Mouse (Mus musculus) limb, embryonic 11.5 days (tissue): ENCODE measurements around the gene Slc1a1. TPM values are rescaled to one million over a fixed set of nuclear protein-coding genes. Genes with fewer than 3 reads are reported as not detected.

ENCODE experiments used
- ATAC-seq: fragments of 200-750 bp; cut with Nextera tagmentation; 2 replicates; pipeline ENCODE4 v1.8.0; 2017; ENCODE audit warnings: low read depth; ENCODE audit not compliant: insufficient number of reproducible peaks, low FRiP score, low TSS enrichment
- DNase-seq: peaks from one replicate; pipeline ENCODE4 v3.0.0-alpha.2; 2015; ENCODE audit warnings: low spot score
- H3K27ac ChIP-seq: fragments of 300-500 bp; sonication (generic); replicated peaks from 2 replicates; pipeline ENCODE4 v1.5.1; 2014; ENCODE audit warnings: low read depth, mild to moderate bottlenecking, low read length
- H3K27me3 ChIP-seq: fragments of 300-500 bp; sonication (generic); 2 replicates; pipeline ENCODE4 v1.6.1; 2014; ENCODE audit warnings: mild to moderate bottlenecking, low read length, mixed read lengths; ENCODE audit not compliant: control insufficient read depth, insufficient read depth
- H3K36me3 ChIP-seq: fragments of 300-500 bp; sonication (generic); 2 replicates; pipeline ENCODE4 v1.6.1; 2014; ENCODE audit warnings: mild to moderate bottlenecking, low read length, moderate library complexity, mixed read lengths; ENCODE audit not compliant: control insufficient read depth, insufficient read depth
- H3K4me1 ChIP-seq: fragments of 300-500 bp; sonication (generic); 2 replicates; pipeline ENCODE4 v1.6.1; 2014; ENCODE audit warnings: low read length, mixed read lengths; ENCODE audit not compliant: control insufficient read depth, insufficient read depth
- H3K4me2 ChIP-seq: fragments of 300-500 bp; sonication (generic); 2 replicates; pipeline ENCODE4 v1.6.1; 2014; ENCODE audit warnings: low read depth, mild to moderate bottlenecking, moderate library complexity; ENCODE audit not compliant: severe bottlenecking
- H3K4me3 ChIP-seq: fragments of 300-500 bp; sonication (generic); 2 replicates; pipeline ENCODE4 v1.5.1; 2014; ENCODE audit warnings: low read depth, low read length
- H3K9ac ChIP-seq: fragments of 300-500 bp; sonication (generic); 2 replicates; pipeline ENCODE4 v1.6.1; 2014; ENCODE audit warnings: mild to moderate bottlenecking, low read length
- H3K9me3 ChIP-seq: fragments of 300-500 bp; sonication (generic); 2 replicates; pipeline ENCODE4 v1.6.1; 2016; ENCODE audit warnings: low read length; ENCODE audit not compliant: control insufficient read depth
- WGBS: fragments of 180-500 bp; shearing (Covaris S2); extraction: QIAGEN DNeasy Blood & Tissue Kit; methylation state at CpG from one replicate; pipeline ENCODE4 v1.1.7; 2014; 5-methylcytosine and 5-hydroxymethylcytosine counted together
- polyA plus RNA-seq: library from polyadenylated mRNA; unstranded; fragments of >200 nt; fragmentation: Nextera tagmentation; extraction: Ambion mirVana; gene quantifications from 2 replicates; pipeline ENCODE4 v1.2.1, GENCODE M21; 2014

The Slc1a1 gene
- polyA plus RNA-seq, 1 experiment from 2014 or later, result 0.36 TPM

GRCm38 (mm10) chr19:28836651-28837410 is 2.0 kb downstream of the Slc1a1 start:
- H3K27me3 ChIP-seq, result peaks cover 22% of the 10 kb centered on the region
- no peaks in the 10 kb centered on the region for H3K9me3 ChIP-seq
- H3K4me2 ChIP-seq, result no peak overlapping the region
- H3K4me1 ChIP-seq, result no peaks in the 10 kb centered on the region
- DNase-seq (no peak), ATAC-seq (no peak)
- no peak overlapping the region for H3K4me3 ChIP-seq
- 70% methylated on average over 11 of the region's 11 CpGs for WGBS
- no peaks in the 10 kb centered on the region for H3K36me3 ChIP-seq
- H3K9ac ChIP-seq, result no peak overlapping the region
- H3K27ac ChIP-seq, result no peak overlapping the region

DNA sequence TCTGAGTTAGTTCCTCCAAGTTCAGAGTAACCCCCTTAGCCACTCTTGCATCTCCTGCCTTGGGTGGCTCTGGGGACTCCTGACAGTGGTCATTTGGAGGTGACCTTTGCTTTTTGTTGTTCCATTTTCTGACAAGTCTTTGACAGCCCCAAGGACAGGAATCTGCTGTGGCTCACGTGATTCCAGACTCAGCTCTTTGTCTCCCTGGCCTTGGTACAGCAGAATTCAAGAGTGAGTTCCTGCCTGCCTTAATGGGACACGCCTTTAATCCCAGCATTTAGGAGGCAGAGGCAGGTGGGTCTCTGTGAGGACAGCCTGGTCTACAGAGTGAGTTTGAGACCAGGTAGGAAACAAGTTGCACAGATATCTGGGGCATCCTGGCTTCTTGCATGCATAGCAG is 3.9 kb downstream of the Slc1a1 start:
- WGBS, result 79% methylated on average over 2 of the region's 2 CpGs
- Histone ChIP-seq H3K9ac (no peak overlapping the region), H3K27ac (no peak overlapping the region), H3K4me3 (no peak overlapping the region), H3K27me3 (peaks cover 22% of the 10 kb centered on the region), H3K9me3 (no peaks in the 10 kb centered on the region), H3K4me1 (no peaks in the 10 kb centered on the region), H3K36me3 (no peaks in the 10 kb centered on the region), H3K4me2 (no peak overlapping the region)
- ATAC-seq (no peak), DNase-seq (no peak)

- Histone ChIP-seq H3K9ac (no peak overlapping the region), H3K9me3 (no peaks in the 10 kb centered on the region), H3K27ac (no peak overlapping the region), H3K36me3 (no peaks in the 10 kb centered on the region), H3K4me2 (no peak overlapping the region), H3K4me3 (no peak overlapping the region), H3K27me3 (no peaks in the 10 kb centered on the region), H3K4me1 (no peaks in the 10 kb centered on the region)
- WGBS, result 78% methylated on average over 8 of the region's 8 CpGs
- DNase-seq (no peak), ATAC-seq (no peak)
These were observed 10.3 kb downstream of the Slc1a1 start for GRCm38 (mm10) chr19:28844946-28845710.

DNA sequence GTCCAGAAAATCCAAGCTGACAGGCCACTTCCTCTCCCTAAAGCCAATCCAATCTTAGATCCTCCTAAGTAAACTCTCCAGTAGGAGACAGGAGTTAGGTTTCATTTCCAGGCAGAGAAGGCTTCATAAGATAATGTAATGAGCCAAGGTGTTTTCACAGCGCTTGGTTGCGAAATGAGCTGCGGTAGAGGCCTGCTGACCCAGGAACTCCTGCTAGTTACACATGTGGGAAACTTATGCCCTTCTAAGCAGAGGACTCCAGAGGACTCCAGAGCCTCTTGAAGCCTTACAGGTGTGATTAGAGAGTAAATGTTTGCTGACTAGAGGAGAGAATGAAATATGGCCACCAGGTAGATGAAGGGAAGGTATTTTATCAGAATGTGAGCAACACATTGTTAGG is 15.7 kb downstream of the Slc1a1 start:
- DNase-seq (no peak), ATAC-seq (no peak)
- no peak overlapping the region for H3K4me3 ChIP-seq
- no peaks in the 10 kb centered on the region for H3K27me3 ChIP-seq
- H3K27ac ChIP-seq, result no peak overlapping the region
- H3K9me3 ChIP-seq, result no peaks in the 10 kb centered on the region
- no peaks in the 10 kb centered on the region for H3K4me1 ChIP-seq
- no peaks in the 10 kb centered on the region for H3K36me3 ChIP-seq
- H3K9ac ChIP-seq, result no peak overlapping the region
- WGBS, result 92% methylated on average over 3 of the region's 3 CpGs
- no peak overlapping the region for H3K4me2 ChIP-seq

GRCm38 (mm10) chr19:28852001-28852400 is 17.2 kb downstream of the Slc1a1 start:
- ATAC-seq (no peak), DNase-seq (no peak)
- H3K4me2 ChIP-seq, result no peak overlapping the region
- no peaks in the 10 kb centered on the region for H3K36me3 ChIP-seq
- no peaks in the 10 kb centered on the region for H3K9me3 ChIP-seq
- no peak overlapping the region for H3K9ac ChIP-seq
- no peak overlapping the region for H3K4me3 ChIP-seq
- no peak overlapping the region for H3K27ac ChIP-seq
- H3K4me1 ChIP-seq, result no peaks in the 10 kb centered on the region
- no peaks in the 10 kb centered on the region for H3K27me3 ChIP-seq
- WGBS, result 87% methylated on average over 3 of the region's 3 CpGs

DNA sequence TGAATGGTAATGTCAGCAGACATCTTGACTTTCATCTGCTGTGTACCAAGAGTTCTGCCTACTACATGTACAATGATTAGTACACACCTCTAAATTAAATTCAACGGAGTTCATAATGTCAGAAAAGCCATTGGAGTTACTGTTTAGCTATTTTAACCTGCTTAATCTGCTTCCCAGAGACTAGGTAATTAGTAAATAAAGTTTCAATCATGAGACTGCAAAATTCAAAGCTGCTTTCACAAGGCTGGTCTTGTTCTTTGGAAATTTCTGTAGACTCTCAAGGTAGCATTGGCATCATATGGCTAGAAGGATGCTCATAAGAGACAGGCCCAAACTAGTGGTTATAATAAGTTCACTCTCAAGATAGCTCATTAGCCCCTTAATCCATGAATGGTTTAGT is 20.0 kb downstream of the Slc1a1 start:
- Histone ChIP-seq H3K36me3 (no peaks in the 10 kb centered on the region), H3K9ac (no peak overlapping the region), H3K27me3 (no peaks in the 10 kb centered on the region), H3K4me2 (no peak overlapping the region), H3K27ac (no peak overlapping the region), H3K4me1 (no peaks in the 10 kb centered on the region), H3K9me3 (no peaks in the 10 kb centered on the region), H3K4me3 (no peak overlapping the region)
- WGBS, result 70% methylated on average over 1 of the region's 1 CpGs
- DNase-seq (no peak), ATAC-seq (no peak)

DNA sequence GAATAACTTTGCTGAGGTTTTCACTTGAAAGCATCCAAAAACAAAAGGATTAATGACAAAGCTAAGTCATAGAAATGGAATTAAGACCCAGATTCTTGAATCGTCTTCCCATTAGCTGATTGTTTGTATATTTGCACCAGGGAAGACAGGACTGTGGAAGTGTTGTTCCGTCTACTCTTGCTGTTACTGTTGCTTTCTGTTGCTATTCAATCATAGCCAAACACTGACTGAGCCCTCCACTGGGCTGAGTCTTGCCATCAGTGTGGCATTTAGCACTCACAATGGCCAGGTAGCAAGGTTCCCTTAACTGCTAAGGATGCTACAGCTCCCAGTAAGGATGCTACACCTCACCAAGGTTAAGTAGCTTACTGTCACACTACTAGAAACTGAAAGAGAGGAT is 25.4 kb downstream of the Slc1a1 start:
- WGBS, result 87% methylated on average over 2 of the region's 2 CpGs
- ATAC-seq (no peak), DNase-seq (no peak)
- no peaks in the 10 kb centered on the region for H3K9me3 ChIP-seq
- no peak overlapping the region for H3K27ac ChIP-seq
- H3K36me3 ChIP-seq, result no peaks in the 10 kb centered on the region
- H3K4me2 ChIP-seq, result no peak overlapping the region
- H3K27me3 ChIP-seq, result no peaks in the 10 kb centered on the region
- no peak overlapping the region for H3K4me3 ChIP-seq
- H3K4me1 ChIP-seq, result no peaks in the 10 kb centered on the region
- H3K9ac ChIP-seq, result no peak overlapping the region

DNA sequence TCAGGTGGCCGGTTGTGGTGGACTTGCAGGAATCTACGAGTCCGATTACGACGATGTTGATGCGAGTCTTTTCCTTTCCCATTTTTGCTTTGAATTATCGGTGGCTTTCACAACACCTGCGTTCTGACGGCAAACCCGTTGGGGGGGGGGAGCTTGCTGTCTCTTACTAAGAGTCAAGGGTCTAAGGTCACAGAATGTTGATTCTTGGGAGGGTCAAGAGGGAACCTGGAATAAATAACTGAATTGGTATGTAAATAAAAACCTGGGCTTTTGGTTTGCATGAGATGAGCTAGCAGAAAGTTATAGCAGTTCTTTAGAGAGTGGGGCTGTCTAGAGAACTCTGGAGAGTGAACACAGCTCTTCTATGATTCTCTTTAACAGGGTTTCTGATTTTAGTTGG is 28.8 kb downstream of the Slc1a1 start:
- Histone ChIP-seq H3K4me2 (no peak overlapping the region), H3K4me1 (no peaks in the 10 kb centered on the region), H3K27me3 (no peaks in the 10 kb centered on the region), H3K9me3 (no peaks in the 10 kb centered on the region), H3K27ac (no peak overlapping the region), H3K9ac (no peak overlapping the region), H3K36me3 (no peaks in the 10 kb centered on the region), H3K4me3 (no peak overlapping the region)
- DNase-seq (no peak), ATAC-seq (no peak)
- WGBS, result 88% methylated on average over 10 of the region's 10 CpGs
